Mouse (Mus musculus) B cell, adult (primary cell): ENCODE data around the gene Tnfsf10. TPM values are rescaled to one million over a fixed set of nuclear protein-coding genes. Genes with fewer than 3 reads are reported as not detected.

Experiments
- total RNA-seq: library from RNA; stranded (reverse); gene quantifications from 4 replicates; pipeline ENCODE4 v1.2.4, GENCODE M21; 2023; ENCODE audit not compliant: inconsistent age

The Tnfsf10 gene
- 2.5 to 3.9 TPM (median 3.1 TPM) in 4 replicates for total RNA-seq

DNA sequence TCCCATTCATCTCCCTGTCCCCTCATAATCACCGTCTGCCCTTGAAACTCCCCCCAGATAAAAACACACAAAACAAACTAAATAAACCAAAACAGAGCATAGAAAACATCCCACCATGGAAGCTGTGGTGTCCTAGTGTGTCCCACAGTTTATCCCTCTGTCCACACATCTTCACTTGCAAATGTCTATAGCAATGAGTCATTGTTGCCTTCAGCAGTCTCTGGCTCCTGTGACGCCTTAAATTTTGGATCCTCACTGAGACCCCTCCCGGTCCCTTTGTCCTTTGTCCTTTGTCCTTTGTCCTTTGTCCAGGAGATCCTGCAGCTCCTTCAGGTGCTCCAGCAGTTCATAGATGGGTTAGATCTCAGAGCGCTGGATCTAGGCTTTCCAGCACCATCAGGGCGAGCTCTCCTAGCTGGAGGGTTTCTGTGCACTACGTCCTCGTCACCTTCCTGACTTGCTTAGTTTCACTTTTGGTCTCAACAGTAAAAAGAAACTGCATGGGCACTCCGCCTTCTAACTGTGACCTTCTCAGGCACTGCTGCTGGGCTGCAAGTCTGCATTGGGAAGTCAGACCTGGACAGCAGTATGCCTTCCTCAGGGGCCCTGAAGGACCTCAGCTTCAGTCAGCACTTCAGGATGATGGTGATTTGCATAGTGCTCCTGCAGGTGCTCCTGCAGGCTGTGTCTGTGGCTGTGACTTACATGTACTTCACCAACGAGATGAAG, at the start of gene Tnfsf10:
Tnfsf10 (plus strand) TSS at position 470 of the 729 bp plus-strand sequence.

DNA sequence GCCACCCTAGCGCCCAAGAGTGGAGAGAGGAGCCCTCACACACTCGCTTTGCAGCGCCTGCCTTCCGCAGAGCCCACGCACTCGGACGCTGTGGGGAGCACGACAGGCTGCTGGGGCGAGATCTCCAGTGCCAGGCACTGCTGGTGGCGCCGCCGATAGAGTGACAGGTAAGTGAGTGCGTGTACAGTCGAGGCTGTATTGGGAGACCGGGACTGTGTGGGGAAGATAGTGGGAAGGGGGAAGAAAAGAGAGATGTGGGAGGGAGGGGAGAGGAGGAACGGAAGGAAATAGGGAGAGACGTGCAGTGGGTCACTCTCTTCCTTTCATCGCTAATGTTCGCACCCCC, 54.4 kb downstream of the Tnfsf10 start, which contains the start of gene Ghsr:
Ghsr (plus strand) TSS at position 76 of the 346 bp plus-strand sequence.

Other genes with a start within 250 kb of the Tnfsf10 start
- gene Ect2, start 163.2 kb upstream of the Tnfsf10 start, total RNA-seq: 3.6 to 7.6 TPM (median 3.7 TPM) in 4 replicates
- gene Nceh1, start 134.1 kb upstream of the Tnfsf10 start, total RNA-seq: 12.8 to 20.1 TPM (median 16.1 TPM) in 4 replicates
- gene Ghsr, start 54.3 kb downstream of the Tnfsf10 start, total RNA-seq: not detected in 4 replicates